Mouse (Mus musculus) gastrocnemius, adult 18-20 months (tissue): ENCODE measurements around the gene Zfyve27. TPM values are rescaled to one million over a fixed set of nuclear protein-coding genes. Genes with fewer than 3 reads are reported as not detected.
A peak's percentile ranks its signal among the peaks of the same experiment; 100 is the strongest.

ENCODE experiments used
- DNase-seq: peaks from one replicate; pipeline ENCODE4 v3.0.0; 2021; ENCODE audit warnings: low spot score
- long read RNA-seq, 2 experiments: library from polyadenylated mRNA; stranded (forward); transcript quantifications; one replicate each; pipeline ENCODE4 v2.0.0; 2021
- total RNA-seq, 2 experiments: library from RNA; stranded (reverse); gene quantifications; 2 replicates each; pipeline ENCODE4 v1.2.3; 2021

The Zfyve27 gene
- 10 to 100 TPM; 11.6 to 12.9 TPM for total RNA-seq
- long read RNA-seq, experiment 1, partial matches to known transcripts, result 0 of 21 reads
- long read RNA-seq, experiment 1, other reads (novel, unspliced or antisense), result 20 of 21 reads
- long read RNA-seq, experiment 2, partial matches to known transcripts, result 2 of 19 reads
- long read RNA-seq, experiment 2, other reads (novel, unspliced or antisense), result 17 of 19 reads

DNA sequence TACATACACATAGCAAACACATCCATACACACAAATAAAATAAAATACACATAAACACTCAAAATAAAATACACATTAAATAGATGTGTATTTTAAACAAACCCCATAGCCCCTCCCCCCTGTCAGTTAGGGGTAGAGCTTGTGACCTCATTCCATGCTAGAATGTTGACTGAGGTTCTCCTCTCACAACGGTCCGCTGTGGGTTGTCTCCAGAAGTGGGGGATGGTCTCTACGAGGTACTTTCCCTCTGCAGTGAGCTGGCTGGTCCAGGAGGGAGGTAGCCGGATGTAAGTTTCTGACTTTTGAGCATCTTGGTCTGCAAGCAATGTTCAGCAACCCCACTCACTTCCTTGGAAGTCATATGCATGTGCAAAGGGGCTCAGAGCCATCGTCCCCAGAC, at the start of gene Zfyve27:
Gene Zfyve27, plus strand, starts transcription at position 188 of the 400 bp plus-strand sequence.
- no peak for DNase-seq

- no peak for DNase-seq
Measured at GRCm38 (mm10) chr19:42115783-42116335, 47.9 kb upstream of the Zfyve27 start.

DNA sequence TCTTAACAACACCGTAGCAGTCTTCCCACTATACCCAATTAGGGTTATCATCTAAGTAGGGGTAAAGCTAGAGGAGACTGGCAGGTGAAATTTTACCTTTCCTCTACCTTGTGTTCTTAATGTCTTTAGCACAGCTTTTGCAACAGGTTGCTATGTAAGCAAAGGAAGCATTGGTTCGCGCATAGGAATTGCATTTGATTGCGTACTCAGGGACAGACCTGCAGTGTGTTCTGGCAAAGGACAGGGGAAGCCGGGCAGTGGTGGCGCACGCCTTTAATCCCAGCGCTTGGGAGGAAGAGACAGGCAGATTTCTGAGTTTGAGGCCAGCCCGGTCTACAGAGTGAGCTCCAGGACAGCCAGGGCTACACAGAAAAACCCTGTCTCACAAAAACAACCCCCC, 45.6 kb upstream of the Zfyve27 start:
- no peak for DNase-seq

DNA sequence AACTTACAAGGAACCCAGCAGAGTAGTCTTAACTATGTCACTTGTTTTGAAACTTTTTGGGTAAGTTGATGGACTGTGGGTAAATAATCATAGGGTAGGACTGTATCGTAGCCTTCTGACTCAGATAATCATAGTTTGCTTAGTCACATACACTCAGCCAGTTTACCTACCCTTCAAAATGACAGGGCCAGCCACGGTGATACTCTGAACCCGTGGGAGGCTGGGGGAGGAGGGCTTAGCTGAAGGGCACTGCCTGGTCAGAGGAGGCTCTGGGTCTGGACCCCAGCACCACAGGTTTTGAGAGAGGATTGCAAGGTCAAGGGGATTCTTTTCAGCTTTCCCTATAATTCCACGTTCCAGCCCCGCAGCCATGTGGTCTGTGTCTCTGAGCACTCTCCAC, 45.2 kb upstream of the Zfyve27 start:
- DNase-seq, result no peak

- no peak for DNase-seq
Measured at GRCm38 (mm10) chr19:42120451-42120850, 43.3 kb upstream of the Zfyve27 start.

DNA sequence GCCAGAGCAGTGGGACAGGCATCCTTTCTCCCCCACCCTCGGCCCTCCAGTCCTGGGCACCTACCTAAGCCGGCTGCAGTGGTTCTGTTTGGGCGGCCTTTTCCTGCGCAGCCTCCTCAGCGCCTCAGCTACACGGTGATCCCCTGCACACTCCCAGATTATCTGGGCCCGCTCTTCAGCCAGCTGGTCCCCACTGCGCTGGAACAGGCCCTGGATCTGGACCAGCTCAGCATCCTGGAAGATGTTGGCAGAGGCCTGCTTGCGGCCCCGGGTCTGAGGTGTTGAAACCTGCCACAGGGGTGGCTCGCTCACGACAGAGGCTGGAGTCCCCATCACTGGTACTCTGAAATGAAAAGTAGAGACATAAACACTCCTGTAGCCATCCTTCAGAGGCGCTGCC, 39.1 kb upstream of the Zfyve27 start:
- no peak for DNase-seq

- DNase-seq, result no peak
Measured at GRCm38 (mm10) chr19:42125501-42126218, 38.1 kb upstream of the Zfyve27 start.

- DNase-seq, result no peak
Measured at GRCm38 (mm10) chr19:42126219-42126605, 37.5 kb upstream of the Zfyve27 start.

- DNase-seq, result no peak
Measured at GRCm38 (mm10) chr19:42127024-42127423, 36.7 kb upstream of the Zfyve27 start.

DNA sequence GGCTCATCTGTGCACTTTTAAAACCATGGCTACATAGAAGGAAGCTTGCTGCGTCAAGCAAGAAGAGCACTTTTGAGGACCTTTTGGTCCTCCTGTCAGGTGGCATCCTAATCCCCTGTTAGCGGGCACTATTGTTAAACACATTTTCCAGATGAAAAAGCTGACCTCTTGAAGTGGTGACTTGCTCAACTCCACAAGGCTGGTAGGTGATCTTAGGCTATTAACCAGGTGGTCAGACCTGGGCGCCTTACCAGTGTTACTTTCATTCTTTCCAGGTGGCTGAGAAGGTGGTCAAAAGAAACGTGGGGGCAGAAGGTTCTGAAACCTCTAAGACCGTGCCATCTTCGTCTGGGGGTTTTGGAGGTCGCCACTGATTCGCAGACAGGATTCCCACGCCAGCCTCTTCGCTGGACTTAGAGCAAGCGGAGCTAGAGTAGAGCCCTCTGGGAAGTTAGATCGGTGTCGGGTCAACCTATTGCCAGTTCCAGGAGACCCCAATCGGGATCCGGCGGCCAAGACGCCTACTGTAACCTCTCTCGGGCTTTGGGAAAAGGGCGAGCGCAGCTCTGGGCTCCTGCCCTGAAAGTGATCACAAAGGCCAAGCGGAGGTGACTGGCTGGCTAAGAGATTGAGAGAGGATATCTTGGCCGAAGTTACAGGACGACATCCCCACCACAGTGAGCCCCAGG, 35.6 kb upstream of the Zfyve27 start:
- DNase-seq, result no peak

DNA sequence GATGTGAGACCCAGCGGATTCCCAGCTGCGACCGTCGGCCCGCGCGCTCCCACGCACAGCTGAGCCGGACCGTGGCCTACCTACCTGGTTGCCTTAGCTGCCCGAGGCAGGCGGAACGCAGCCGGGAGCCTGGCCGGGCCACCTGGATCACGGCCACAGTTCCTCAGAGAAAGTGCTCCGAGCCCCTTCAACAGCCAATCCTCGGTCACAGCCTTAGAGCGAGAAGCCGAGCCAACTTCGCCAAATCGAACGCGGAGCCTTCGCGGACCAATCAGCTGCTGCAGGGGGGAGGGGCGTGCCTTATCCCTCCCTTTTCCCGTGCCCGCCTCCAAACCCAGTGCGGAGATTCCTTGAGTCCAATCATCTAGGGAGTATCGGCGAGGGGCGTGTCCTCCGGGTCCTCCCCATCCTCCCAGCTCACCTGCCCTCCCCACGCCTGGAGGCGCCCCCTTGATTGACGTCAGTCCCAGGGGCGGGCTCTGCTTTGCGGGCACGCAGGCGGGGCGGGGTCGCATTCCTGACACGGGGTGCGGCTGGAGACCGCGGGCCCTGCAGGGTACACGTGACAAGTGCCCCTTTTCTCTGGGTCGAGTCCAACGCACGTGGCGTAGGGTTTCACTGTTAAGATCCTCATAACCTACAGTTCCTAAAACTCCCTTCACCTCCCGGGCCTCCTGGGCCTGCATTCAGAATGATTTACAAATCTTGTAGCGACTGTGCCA, 34.8 kb upstream of the Zfyve27 start, which contains the start of gene Avpi1:
Gene Avpi1, minus strand, starts transcription at position 273 of the 722 bp plus-strand sequence.
- DNase-seq, result peak; percentile 98

DNA sequence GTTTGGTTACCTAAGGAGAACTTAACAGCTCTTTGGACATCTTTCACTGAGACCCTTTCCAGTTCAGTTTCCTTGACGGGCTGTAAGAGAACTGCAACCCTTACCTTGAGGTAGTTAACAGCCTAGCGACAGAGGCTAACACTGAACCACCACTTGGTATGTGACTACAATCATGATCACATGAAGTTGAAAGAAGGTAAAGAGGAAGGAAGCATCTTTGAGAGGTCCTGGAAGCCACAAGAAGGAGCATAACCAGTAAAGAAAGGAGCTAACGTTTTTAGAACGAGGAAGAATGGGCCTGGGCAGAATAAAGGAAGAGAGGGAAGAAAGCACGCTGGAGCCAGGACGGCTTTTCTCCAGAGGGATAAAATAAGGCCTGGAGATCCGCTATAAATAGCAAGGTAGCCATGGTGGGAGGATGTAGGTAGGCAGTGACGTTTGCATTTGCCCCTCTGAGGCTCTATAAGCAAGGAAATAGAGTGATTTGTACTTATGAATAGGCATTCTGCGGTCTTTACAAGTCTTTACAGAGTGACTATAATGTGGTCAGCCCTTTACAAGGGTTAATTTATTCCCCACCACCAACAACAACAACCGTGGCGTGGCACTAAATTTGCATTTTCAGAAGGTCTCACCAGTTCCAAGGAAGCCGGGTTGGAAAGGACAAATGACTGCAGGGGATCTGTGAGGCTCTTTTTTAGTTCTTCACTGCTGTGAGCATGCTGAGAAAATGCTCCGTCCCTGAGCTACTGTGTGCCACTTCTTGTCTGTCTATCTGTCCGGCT, 34.0 kb upstream of the Zfyve27 start:
- DNase-seq, result no peak

GRCm38 (mm10) chr19:42130294-42130606, 33.5 kb upstream of the Zfyve27 start:
- DNase-seq, result no peak

DNA sequence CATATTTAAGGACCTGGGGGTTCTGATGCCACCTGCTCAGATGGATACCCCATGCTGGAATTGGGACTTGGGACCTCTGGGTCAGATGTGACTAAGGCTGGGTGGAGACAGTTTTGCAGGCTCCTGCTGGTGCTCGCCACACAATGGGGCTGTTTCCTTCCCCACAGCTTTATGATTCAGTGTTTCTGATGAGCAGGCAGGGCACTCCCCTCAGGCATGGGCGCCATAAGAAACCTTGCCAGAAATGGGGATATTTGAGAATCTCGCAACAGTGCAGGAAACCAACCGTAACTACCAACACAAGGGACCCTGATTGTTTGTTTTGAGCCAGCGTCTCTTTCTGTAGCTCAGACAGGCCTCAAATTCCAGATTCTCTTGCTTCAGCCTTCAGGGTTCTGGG, 32.6 kb upstream of the Zfyve27 start:
- peak; percentile 14 for DNase-seq

DNA sequence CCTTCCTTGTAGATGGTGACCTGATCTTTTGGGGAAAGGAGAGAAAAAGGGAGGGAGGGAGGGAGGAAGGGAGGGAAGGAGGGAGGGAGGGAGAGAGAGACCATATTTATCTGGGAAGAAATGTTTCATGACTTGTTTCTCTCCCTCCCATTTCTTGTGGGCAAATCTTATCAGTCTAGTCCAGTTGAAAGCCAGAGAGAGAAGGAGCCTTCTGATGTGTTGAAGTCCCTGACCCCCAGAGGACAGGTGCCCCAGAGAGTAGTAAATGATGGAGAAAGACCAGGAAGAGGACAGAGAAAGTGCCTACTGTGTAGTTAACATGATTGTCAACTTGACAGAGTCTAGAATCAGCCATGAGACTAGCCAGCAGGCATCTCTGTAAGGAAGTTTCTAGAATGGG, 28.7 kb upstream of the Zfyve27 start:
- DNase-seq, result no peak

GRCm38 (mm10) chr19:42136126-42136525, 27.6 kb upstream of the Zfyve27 start:
- no peak for DNase-seq

DNA sequence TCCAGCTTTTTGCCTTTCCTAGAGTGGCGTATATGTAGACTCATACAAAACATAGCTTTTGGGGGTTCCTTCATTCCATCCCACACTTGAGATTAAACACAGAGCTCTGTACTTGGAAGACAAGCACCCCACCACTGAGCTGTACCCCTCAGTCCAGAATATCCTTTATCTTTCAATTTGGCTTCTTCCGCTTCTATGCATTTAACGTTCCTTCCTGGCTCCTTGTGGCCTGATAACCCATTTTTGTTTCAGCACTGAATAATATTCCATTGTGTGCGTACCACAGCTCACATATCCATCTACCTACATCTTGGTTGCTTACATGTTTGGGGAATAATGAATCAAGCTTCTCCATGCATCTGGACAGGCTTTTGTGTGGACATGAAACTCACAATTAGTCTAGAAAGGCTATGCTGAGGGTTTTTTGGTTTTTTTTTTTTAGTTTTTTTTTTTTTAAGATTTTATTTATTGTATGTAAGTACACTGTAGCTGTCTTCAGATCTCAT, 26.5 kb upstream of the Zfyve27 start:
- DNase-seq, result no peak

GRCm38 (mm10) chr19:42138517-42139285, 25.1 kb upstream of the Zfyve27 start:
- DNase-seq, result no peak

- DNase-seq, result no peak
Measured at GRCm38 (mm10) chr19:42139724-42140517, 23.8 kb upstream of the Zfyve27 start.
